Mouse (Mus musculus) brown adipose tissue, adult 24 weeks (tissue): Measurements from ENCODE around the gene Fam222a. TPM values are rescaled to one million over a fixed set of nuclear protein-coding genes. Genes with fewer than 3 reads are reported as not detected.

Experiments used
- H3K27ac ChIP-seq: fragments of 200-500 bp; replicated peaks from 2 replicates; pipeline ENCODE4 v1.5.1; 2012; ENCODE audit warnings: low read depth, mild to moderate bottlenecking, low read length
- H3K4me1 ChIP-seq: fragments of 200-500 bp; 2 replicates; pipeline ENCODE4 v1.6.1; 2012; ENCODE audit warnings: low read length, mixed read lengths; ENCODE audit not compliant: control insufficient read depth, insufficient read depth, insufficient read length
- H3K4me3 ChIP-seq: fragments of 200-500 bp; 2 replicates; pipeline ENCODE4 v1.5.1; 2012; ENCODE audit warnings: low read depth, mild to moderate bottlenecking, low read length, moderate library complexity; ENCODE audit not compliant: insufficient read depth
- polyA plus RNA-seq: library from polyadenylated mRNA; stranded (reverse); fragments of >200 nt; gene quantifications from 2 replicates; pipeline ENCODE4 v1.2.4, GENCODE M21; 2012; ENCODE audit not compliant: missing spikeins, insufficient read depth, insufficient read length

Gene Fam222a
- polyA plus RNA-seq = 1.8 and 2.7 TPM in 2 replicates

- Histone ChIP-seq H3K27ac (peak within 1 kb of the TSS; percentile 43), H3K4me3 (peak within 1 kb of the TSS; percentile 59), H3K4me1 (peaks cover 7% of the 10 kb centered on the region; the same call in 1 of the 2 replicates)
These were observed at the start of gene Fam222a for GRCm38 (mm10) chr5:114567565-114568197. TSS of gene Fam222a (plus strand) at chr5:114568016.

GRCm38 (mm10) chr5:114528355-114528754 lies 39.5 kb upstream of the Fam222a start:
- Histone ChIP-seq H3K27ac (no peak overlapping the region), H3K4me3 (no peak overlapping the region), H3K4me1 (no peaks in the 10 kb centered on the region)

DNA sequence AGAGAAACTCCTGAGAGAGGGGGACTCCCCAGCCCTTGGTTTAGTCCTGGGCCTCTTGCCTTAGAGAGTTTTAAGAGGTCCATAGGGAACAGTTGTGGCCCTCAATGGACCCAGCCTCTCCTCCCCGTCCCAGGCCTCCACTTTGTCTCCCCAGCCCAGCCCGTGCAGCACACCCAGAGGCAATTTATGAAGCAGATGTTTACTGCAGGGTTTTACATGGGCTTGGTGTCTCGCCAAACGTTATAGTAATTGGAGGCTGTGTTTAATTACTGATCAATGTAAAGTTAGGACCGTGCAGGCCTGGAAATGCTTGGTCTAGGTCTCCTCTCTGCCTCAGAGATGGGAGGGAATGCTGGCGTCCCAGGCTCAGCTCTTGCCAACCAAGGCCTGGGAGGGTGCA lies 37.5 kb upstream of the Fam222a start:
- H3K4me1 ChIP-seq = no peaks in the 10 kb centered on the region
- H3K4me3 ChIP-seq = no peak overlapping the region
- H3K27ac ChIP-seq = no peak overlapping the region

DNA sequence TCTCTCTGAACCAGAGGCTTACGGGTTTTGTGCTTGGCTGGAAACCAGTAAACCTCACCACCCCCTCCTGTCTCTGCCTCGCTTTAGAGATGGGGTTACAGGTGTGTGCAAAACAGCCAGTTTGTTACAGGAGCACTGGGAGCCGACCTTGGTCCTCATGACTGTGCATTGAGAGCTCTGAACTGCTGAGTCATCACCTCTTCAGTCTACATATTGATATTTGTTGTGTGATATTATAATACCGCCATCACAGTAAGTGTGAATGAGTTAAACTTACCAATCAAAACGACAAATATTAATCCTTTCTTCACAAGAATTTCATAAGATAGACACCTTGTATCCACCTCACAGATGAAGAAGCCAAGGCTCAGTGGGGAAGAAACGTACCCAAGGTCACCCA lies 35.8 kb upstream of the Fam222a start:
- Histone ChIP-seq H3K4me3 (no peak overlapping the region), H3K27ac (no peak overlapping the region), H3K4me1 (no peaks in the 10 kb centered on the region)

- no peaks in the 10 kb centered on the region for H3K4me1 ChIP-seq
- H3K4me3 ChIP-seq = no peak overlapping the region
- H3K27ac ChIP-seq = no peak overlapping the region
These were observed 30.4 kb upstream of the Fam222a start for GRCm38 (mm10) chr5:114537308-114538020.

DNA sequence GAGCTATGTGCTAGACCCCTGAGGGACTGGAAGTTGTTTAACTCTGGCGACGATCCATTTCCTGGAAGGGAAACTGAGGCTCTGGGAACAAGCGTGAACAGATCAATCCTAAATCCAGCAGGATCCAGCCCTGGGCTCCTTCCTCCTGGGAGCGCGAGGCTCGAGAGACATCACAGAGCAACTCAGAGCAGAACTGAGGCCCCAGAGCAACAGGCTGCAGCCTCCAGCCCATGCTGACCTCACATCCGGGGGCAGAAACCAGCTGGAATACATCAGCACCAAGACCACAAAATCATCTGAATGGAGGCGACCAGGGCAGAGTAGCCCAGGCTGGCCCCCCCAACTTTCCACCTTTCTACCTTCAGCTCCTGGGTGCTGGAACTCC lies 29.8 kb upstream of the Fam222a start:
- H3K4me1 ChIP-seq = no peaks in the 10 kb centered on the region
- H3K4me3 ChIP-seq = no peak overlapping the region
- no peak overlapping the region for H3K27ac ChIP-seq

GRCm38 (mm10) chr5:114538752-114539151 lies 29.1 kb upstream of the Fam222a start:
- Histone ChIP-seq H3K4me3 (no peak overlapping the region), H3K4me1 (no peaks in the 10 kb centered on the region), H3K27ac (no peak overlapping the region)

DNA sequence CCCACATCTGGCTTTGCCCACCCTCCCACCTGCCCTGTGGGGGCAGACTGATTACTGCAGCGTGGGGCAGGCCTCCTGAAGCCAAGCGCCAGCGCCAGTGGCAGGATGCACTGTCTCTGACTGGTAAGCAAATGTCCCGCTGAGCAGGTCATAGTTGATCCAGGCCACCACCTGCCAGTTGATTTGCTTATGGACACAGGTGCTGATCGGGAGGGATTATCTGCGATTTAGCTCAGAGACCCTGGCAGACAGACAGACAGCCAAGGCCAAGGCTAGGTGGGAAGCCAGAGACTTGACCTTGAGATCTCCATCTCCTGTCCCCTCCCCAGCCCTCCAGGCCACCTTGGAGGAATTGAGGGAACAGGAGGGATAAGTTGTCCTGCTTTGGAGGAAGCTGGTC lies 28.1 kb upstream of the Fam222a start:
- H3K4me3 ChIP-seq = no peak overlapping the region
- H3K27ac ChIP-seq = no peak overlapping the region
- H3K4me1 ChIP-seq = no peaks in the 10 kb centered on the region

DNA sequence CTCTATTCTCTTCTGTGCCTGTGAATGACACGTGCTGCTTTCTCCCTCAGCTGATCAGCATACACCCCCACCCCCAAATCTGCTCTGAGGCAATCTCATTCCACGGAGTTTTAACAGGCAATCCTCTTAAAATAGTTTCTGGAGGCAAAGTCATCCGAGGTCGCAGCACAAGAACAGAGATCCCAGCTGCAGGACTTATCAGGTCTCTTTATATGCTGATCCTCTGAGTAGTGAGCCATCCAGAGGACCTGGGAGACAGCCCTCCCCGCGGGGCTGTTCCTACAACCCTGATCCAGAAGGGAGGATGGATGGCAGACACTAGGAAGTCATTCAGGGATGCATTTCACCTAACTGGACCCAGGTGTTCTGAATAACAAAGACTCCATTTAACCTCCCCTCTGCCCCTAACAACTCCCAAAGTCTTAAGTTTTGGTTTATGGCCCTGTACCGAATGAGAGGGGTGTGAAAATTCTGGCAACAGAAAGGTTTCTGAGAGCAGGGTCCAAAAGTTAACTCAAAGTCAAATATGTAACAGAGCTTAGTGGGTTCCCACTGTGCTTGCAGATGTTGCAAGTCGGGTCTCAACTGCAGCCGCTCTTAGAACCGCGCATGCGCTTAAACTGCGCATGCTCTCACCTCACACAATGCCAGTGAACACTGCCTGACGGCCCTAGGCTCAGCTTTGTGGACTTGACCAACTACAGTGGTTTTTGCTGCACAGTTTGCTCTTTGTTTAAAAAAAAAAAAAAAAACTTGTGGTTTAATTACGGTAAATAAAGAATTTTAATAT lies 26.0 kb upstream of the Fam222a start:
- Histone ChIP-seq H3K4me3 (no peak overlapping the region), H3K4me1 (no peaks in the 10 kb centered on the region), H3K27ac (no peak overlapping the region)

- Histone ChIP-seq H3K27ac (no peak overlapping the region), H3K4me3 (no peak overlapping the region), H3K4me1 (no peaks in the 10 kb centered on the region)
These were observed 24.2 kb upstream of the Fam222a start for GRCm38 (mm10) chr5:114543656-114544055.

DNA sequence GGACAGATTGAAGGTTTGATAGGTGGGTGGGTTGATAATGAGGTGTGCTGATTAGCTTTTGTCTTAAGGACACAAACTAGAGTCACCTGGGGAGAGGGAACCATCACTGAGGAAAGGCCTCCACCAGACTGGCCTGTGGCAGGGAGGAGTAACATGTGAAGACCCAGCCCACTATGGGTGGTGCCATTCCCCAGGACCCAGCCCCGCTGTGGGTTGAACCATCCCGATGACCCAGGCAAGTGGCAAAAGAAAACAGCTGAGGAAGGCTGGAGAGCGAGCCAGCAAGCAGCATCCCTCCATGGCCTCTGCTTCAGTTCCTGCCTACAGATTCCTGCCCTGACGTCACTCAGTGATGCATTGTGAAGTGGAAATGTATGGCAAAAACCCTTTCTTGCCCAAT lies 23.6 kb upstream of the Fam222a start:
- H3K27ac ChIP-seq = no peak overlapping the region

GRCm38 (mm10) chr5:114545076-114545475 lies 22.7 kb upstream of the Fam222a start:
- H3K4me3 ChIP-seq = no peak overlapping the region
- no peak overlapping the region for H3K27ac ChIP-seq
- H3K4me1 ChIP-seq = no peaks in the 10 kb centered on the region

More for the DNA sequence above, 23.6 kb upstream of the Fam222a start:
- Histone ChIP-seq H3K4me1 (no peaks in the 10 kb centered on the region), H3K4me3 (no peak overlapping the region)

DNA sequence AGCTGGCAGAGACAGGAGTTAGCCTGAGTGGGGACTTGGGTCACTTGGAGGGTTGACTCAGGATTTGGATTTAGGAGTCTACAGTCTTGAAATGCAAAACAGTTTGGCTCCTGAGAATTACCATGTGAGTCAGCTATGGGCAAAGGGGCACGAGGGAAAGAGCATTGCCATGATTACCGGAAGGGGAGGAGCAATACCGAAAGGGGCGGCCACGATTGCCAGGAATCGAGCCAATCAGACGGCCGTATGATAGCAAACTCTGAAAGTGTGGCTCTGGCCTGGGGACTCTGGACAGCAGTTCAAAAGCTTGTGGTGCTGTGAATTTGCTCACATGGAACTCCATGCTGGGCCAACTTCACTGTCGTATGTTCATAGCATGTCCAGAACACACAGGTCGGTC lies 18.8 kb upstream of the Fam222a start:
- no peak overlapping the region for H3K27ac ChIP-seq
- H3K4me1 ChIP-seq = no peaks in the 10 kb centered on the region
- no peak overlapping the region for H3K4me3 ChIP-seq

- Histone ChIP-seq H3K4me1 (no peaks in the 10 kb centered on the region), H3K27ac (no peak overlapping the region), H3K4me3 (no peak overlapping the region)
These were observed 18.0 kb upstream of the Fam222a start for GRCm38 (mm10) chr5:114549770-114550169.

DNA sequence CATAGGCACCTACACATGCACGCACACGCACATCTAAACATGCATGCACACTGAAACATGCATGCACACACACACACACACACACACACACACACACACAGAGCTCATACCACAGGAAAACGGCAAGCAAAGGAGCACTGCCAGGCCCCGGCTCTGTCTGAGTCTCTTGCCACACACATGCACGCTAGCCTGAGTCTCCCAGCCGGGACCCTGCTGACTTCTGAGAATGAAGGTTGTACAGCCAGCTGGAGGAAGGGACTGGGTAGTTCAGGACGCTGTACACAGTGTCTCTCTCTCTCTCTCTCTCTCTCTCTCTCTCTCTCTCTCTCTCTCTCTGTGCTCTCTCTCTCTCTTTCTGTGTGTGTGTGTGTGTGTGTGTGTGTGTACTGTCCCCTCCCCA lies 17.4 kb upstream of the Fam222a start:
- Histone ChIP-seq H3K27ac (no peak overlapping the region), H3K4me1 (no peaks in the 10 kb centered on the region), H3K4me3 (no peak overlapping the region)
